Mouse (Mus musculus) midbrain, embryonic 14.5 days (tissue): ENCODE data around the gene Fyb2. TPM values are rescaled to one million over a fixed set of nuclear protein-coding genes. Genes with fewer than 3 reads are reported as not detected.

Source experiments
- ATAC-seq: fragments of 200-750 bp; cut with Nextera tagmentation; 2 replicates; pipeline ENCODE4 v1.8.0; 2017; ENCODE audit warnings: moderate number of reproducible peaks, moderate library complexity; ENCODE audit not compliant: low FRiP score, low TSS enrichment
- DNase-seq: peaks from one replicate; pipeline ENCODE4 v3.0.0-alpha.2; 2015
- H3K27ac ChIP-seq: fragments of 300-500 bp; sonication (generic); replicated peaks from 2 replicates; pipeline ENCODE4 v1.5.1; 2014; ENCODE audit warnings: mild to moderate bottlenecking, low read depth, low read length, moderate library complexity
- H3K27me3 ChIP-seq: fragments of 300-500 bp; sonication (generic); 2 replicates; pipeline ENCODE4 v1.6.1; 2014; ENCODE audit warnings: low read length, control low read depth, mixed read lengths; ENCODE audit not compliant: control insufficient read depth, insufficient read depth
- H3K36me3 ChIP-seq: fragments of 300-500 bp; sonication (generic); 2 replicates; pipeline ENCODE4 v1.6.1; 2014; ENCODE audit warnings: low read length, control low read depth; ENCODE audit not compliant: control insufficient read depth, insufficient read depth
- H3K4me1 ChIP-seq: fragments of 300-500 bp; sonication (generic); 2 replicates; pipeline ENCODE4 v1.6.1; 2014; ENCODE audit warnings: mild to moderate bottlenecking, antibody characterized with exemption, low read length, control low read depth; ENCODE audit not compliant: control insufficient read depth, insufficient read depth
- H3K4me2 ChIP-seq: fragments of 300-500 bp; sonication (generic); 2 replicates; pipeline ENCODE4 v1.6.1; 2014; ENCODE audit warnings: mild to moderate bottlenecking, low read length, moderate library complexity
- H3K4me3 ChIP-seq: fragments of 300-500 bp; sonication (generic); replicated peaks from 2 replicates; pipeline ENCODE4 v1.5.1; 2014; ENCODE audit warnings: low read depth, low read length
- H3K9ac ChIP-seq: fragments of 300-500 bp; sonication (generic); replicated peaks from 2 replicates; pipeline ENCODE4 v1.6.1; 2014; ENCODE audit warnings: mild to moderate bottlenecking, low read length, moderate library complexity
- H3K9me3 ChIP-seq: fragments of 300-500 bp; sonication (generic); 2 replicates; pipeline ENCODE4 v1.6.1; 2016; ENCODE audit warnings: low read length, control low read depth, mixed read lengths; ENCODE audit not compliant: control insufficient read depth
- WGBS: fragments of 180-500 bp; shearing (Covaris S2); extraction: QIAGEN DNeasy Blood & Tissue Kit; methylation state at CpG from one replicate; pipeline ENCODE4 v1.1.7; 2014; 5-methylcytosine and 5-hydroxymethylcytosine counted together
- polyA plus RNA-seq: library from polyadenylated mRNA; unstranded; fragments of >200 nt; fragmentation: Nextera tagmentation; extraction: Ambion mirVana; gene quantifications from 2 replicates; pipeline ENCODE4 v1.2.1, GENCODE M21; 2014

Fyb2 gene
- polyA plus RNA-seq, 1 experiment from 2014 or later: 0.14 TPM

GRCm38 (mm10) chr4:104949304-104949703 is 36.0 kb downstream of the Fyb2 start:
- H3K9me3 ChIP-seq: no peaks in the 10 kb centered on the region
- H3K27me3 ChIP-seq: no peaks in the 10 kb centered on the region
- H3K27ac ChIP-seq: no peak overlapping the region
- H3K4me1 ChIP-seq: no peaks in the 10 kb centered on the region
- 57% methylated on average over 3 of the region's 3 CpGs for WGBS
- no peak overlapping the region for H3K4me3 ChIP-seq
- no peak overlapping the region for H3K4me2 ChIP-seq
- ATAC-seq (no peak), DNase-seq (peak; percentile 22)
- no peak overlapping the region for H3K9ac ChIP-seq
- no peaks in the 10 kb centered on the region for H3K36me3 ChIP-seq

DNA sequence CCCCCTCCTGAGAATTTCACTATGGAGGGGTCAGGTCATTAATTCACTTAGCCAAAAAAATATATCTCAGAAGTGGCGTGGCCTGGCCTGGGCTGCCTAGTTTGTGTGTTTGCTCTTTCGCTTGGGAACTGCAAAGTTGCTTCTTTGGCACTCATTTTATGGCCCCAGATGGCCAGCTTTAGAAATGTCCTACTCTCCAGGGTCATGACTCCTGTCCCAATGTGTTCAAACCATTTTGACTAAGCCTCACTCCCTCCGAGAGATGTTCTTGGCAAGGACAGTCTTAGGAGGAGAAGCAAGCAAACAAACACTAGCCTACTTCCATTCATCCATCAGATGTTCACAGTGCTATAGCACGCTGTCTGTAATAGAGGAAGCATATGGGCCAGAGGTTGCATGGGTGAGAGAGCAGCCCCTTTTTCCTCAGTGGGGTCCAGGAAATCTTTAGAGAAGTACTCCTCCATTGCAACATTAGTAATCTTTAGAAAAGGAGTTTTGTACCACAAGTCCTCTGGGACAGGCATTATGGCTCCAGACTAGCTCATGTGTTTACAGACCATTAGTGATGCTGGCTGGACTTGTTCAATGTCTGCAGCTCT is 38.1 kb downstream of the Fyb2 start:
- Histone ChIP-seq H3K4me3 (no peak overlapping the region), H3K27me3 (no peaks in the 10 kb centered on the region), H3K4me2 (no peak overlapping the region), H3K9ac (no peak overlapping the region), H3K4me1 (no peaks in the 10 kb centered on the region), H3K36me3 (no peaks in the 10 kb centered on the region), H3K27ac (no peak overlapping the region), H3K9me3 (no peaks in the 10 kb centered on the region)
- ATAC-seq (no peak), DNase-seq (no peak)
- WGBS: 89% methylated on average over 4 of the region's 4 CpGs

- H3K36me3 ChIP-seq: no peaks in the 10 kb centered on the region
- ATAC-seq (no peak), DNase-seq (peak; percentile 56)
- no peak overlapping the region for H3K9ac ChIP-seq
- H3K27ac ChIP-seq: no peak overlapping the region
- H3K4me1 ChIP-seq: no peaks in the 10 kb centered on the region
- no peak overlapping the region for H3K4me3 ChIP-seq
- no peaks in the 10 kb centered on the region for H3K9me3 ChIP-seq
- WGBS: 29% methylated on average over 7 of the region's 7 CpGs
- no peak overlapping the region for H3K4me2 ChIP-seq
- no peaks in the 10 kb centered on the region for H3K27me3 ChIP-seq
These were observed 43.4 kb downstream of the Fyb2 start for GRCm38 (mm10) chr4:104956691-104957090.

GRCm38 (mm10) chr4:104961431-104961830 is 48.2 kb downstream of the Fyb2 start:
- WGBS: 72% methylated on average over 5 of the region's 5 CpGs
- Histone ChIP-seq H3K27me3 (no peaks in the 10 kb centered on the region), H3K4me2 (no peak overlapping the region), H3K9me3 (peaks cover 8% of the 10 kb centered on the region; the same call in 1 of the 2 replicates), H3K36me3 (no peaks in the 10 kb centered on the region), H3K4me1 (no peaks in the 10 kb centered on the region), H3K4me3 (no peak overlapping the region), H3K9ac (no peak overlapping the region), H3K27ac (no peak overlapping the region)
- DNase-seq: no peak
- no peak for ATAC-seq

GRCm38 (mm10) chr4:104972606-104973005 is 59.4 kb downstream of the Fyb2 start:
- Histone ChIP-seq H3K9ac (no peak overlapping the region), H3K9me3 (no peaks in the 10 kb centered on the region), H3K27ac (no peak overlapping the region), H3K27me3 (no peaks in the 10 kb centered on the region), H3K36me3 (no peaks in the 10 kb centered on the region), H3K4me2 (no peak overlapping the region), H3K4me3 (no peak overlapping the region), H3K4me1 (no peaks in the 10 kb centered on the region)
- 88% methylated on average over 2 of the region's 2 CpGs for WGBS
- DNase-seq (no peak), ATAC-seq (no peak)

GRCm38 (mm10) chr4:104975162-104975830 is 62.0 kb downstream of the Fyb2 start:
- Histone ChIP-seq H3K36me3 (no peaks in the 10 kb centered on the region), H3K4me1 (no peaks in the 10 kb centered on the region), H3K27me3 (no peaks in the 10 kb centered on the region), H3K4me3 (no peak overlapping the region), H3K9me3 (no peaks in the 10 kb centered on the region), H3K9ac (no peak overlapping the region), H3K27ac (no peak overlapping the region), H3K4me2 (no peak overlapping the region)
- WGBS: 90% methylated on average over 6 of the region's 6 CpGs
- no peak for DNase-seq
- no peak for ATAC-seq

DNA sequence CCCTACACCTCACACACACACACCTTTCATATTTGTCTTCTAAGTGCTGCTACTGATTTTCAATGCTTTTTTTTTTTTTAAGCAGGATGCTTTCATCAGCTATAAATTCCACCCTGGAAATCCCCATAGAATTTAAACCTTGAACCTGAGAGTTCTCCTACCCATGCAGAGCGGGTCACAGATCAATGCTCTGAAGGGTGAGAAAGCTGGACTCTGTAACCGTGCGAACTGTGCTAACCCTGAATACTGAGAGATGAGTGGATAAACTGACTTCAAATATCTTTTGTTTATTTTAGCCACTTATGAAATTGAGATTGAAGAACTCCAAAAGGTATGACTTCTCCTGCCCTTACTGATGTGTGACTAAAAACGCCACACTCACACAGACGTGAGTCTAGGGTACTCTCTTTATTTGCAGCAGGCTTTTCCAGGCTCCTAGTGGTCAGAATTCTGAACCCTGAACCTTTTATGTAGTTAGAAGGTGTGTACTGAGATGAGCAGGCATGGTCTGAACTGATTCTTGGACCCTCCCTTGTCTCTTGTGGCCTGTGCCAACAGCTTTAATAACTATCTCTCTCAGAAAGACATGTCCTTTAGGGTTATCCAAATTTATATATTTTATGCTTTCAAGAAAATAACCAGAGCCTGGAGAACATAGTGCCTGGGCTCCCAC is 72.8 kb downstream of the Fyb2 start:
- DNase-seq (no peak), ATAC-seq (no peak)
- no peak overlapping the region for H3K27ac ChIP-seq
- no peaks in the 10 kb centered on the region for H3K9me3 ChIP-seq
- no peaks in the 10 kb centered on the region for H3K27me3 ChIP-seq
- H3K4me2 ChIP-seq: no peak overlapping the region
- H3K4me3 ChIP-seq: no peak overlapping the region
- H3K9ac ChIP-seq: no peak overlapping the region
- H3K36me3 ChIP-seq: no peaks in the 10 kb centered on the region
- no peaks in the 10 kb centered on the region for H3K4me1 ChIP-seq
- WGBS: 86% methylated on average over 5 of the region's 5 CpGs

DNA sequence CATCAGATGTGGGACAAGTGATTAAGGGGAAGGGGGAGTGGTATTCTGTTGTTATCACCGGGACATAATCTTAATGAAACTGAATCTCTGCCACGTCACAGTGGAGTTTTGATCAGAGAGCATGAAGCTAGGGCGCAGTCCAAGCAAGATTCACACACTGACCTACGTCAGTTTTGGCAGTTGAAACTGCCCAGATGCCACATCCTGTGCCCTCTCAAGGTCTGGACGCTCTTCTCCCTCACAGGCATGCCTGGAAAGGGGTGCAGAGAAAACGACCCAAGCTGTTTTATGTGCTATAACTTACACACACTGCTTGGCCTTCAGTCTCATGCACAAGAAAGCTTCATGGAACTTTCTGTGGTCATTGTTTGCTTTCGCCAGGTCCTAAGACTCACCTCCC is 74.4 kb downstream of the Fyb2 start:
- H3K9me3 ChIP-seq: no peaks in the 10 kb centered on the region
- H3K27me3 ChIP-seq: no peaks in the 10 kb centered on the region
- no peak overlapping the region for H3K4me2 ChIP-seq
- H3K4me3 ChIP-seq: no peak overlapping the region
- no peaks in the 10 kb centered on the region for H3K4me1 ChIP-seq
- H3K9ac ChIP-seq: no peak overlapping the region
- WGBS: 82% methylated on average over 7 of the region's 7 CpGs
- H3K27ac ChIP-seq: no peak overlapping the region
- H3K36me3 ChIP-seq: no peaks in the 10 kb centered on the region
- no peak for DNase-seq
- no peak for ATAC-seq

- DNase-seq (no peak), ATAC-seq (no peak)
- no peaks in the 10 kb centered on the region for H3K36me3 ChIP-seq
- no peak overlapping the region for H3K4me3 ChIP-seq
- no peak overlapping the region for H3K27ac ChIP-seq
- 91% methylated on average over 5 of the region's 5 CpGs for WGBS
- no peaks in the 10 kb centered on the region for H3K27me3 ChIP-seq
- H3K9ac ChIP-seq: no peak overlapping the region
- H3K4me1 ChIP-seq: no peaks in the 10 kb centered on the region
- no peaks in the 10 kb centered on the region for H3K9me3 ChIP-seq
- H3K4me2 ChIP-seq: no peak overlapping the region
These were observed 74.8 kb downstream of the Fyb2 start for GRCm38 (mm10) chr4:104988102-104988501.
